Mouse (Mus musculus): Measurements from ENCODE around the gene Asphd2.

Gene Asphd2

GRCm38 (mm10) chr5:112355493-112355892 lies 39.2 kb downstream of the Asphd2 start:
- no peak for DNase-seq (ENCODE audit: low read depth, low spot score)

GRCm38 (mm10) chr5:112349169-112349568 lies 45.5 kb downstream of the Asphd2 start:
- no peak for DNase-seq (ENCODE audit: low read depth, low spot score)

GRCm38 (mm10) chr5:112346211-112346965 lies 48.3 kb downstream of the Asphd2 start:
- no peak for DNase-seq (ENCODE audit: low read depth, low spot score)

GRCm38 (mm10) chr5:112344092-112344960 lies 50.3 kb downstream of the Asphd2 start:
- DNase-seq (ENCODE audit: low read depth, low spot score) = no peak

- no peak for DNase-seq (ENCODE audit: low read depth, low spot score)
Measured at GRCm38 (mm10) chr5:112343205-112343595, 51.5 kb downstream of the Asphd2 start.

- no peak for DNase-seq (ENCODE audit: low read depth, low spot score)
Measured at GRCm38 (mm10) chr5:112342463-112343204, 52.0 kb downstream of the Asphd2 start, which contains the start of the genes Srrd and Hps4. Gene Srrd, minus strand, starts transcription at chr5:112343040. Gene Hps4, plus strand, starts transcription at chr5:112343083.

- no peak for DNase-seq (ENCODE audit: low read depth, low spot score)
Measured at GRCm38 (mm10) chr5:112339215-112339614, 55.5 kb downstream of the Asphd2 start.

GRCm38 (mm10) chr5:112337004-112337403 lies 57.7 kb downstream of the Asphd2 start:
- DNase-seq (ENCODE audit: low read depth, low spot score) = no peak

- no peak for DNase-seq (ENCODE audit: low read depth, low spot score)
Measured at GRCm38 (mm10) chr5:112335473-112335872, 59.2 kb downstream of the Asphd2 start.

All from WW6 (cell line).